Mouse (Mus musculus) neural tube, embryonic 13.5 days (tissue): ENCODE measurements around the gene Scaf4. TPM values are rescaled to one million over a fixed set of nuclear protein-coding genes. Genes with fewer than 3 reads are reported as not detected.

ENCODE experiments used
- ATAC-seq: fragments of 200-750 bp; cut with Nextera tagmentation; 2 replicates; pipeline ENCODE4 v1.8.0; 2017; ENCODE audit warnings: low read depth, mild to moderate bottlenecking, moderate TSS enrichment, moderate library complexity
- H3K27ac ChIP-seq: fragments of 300-500 bp; sonication (generic); replicated peaks from 2 replicates; pipeline ENCODE4 v1.5.1; 2015; ENCODE audit warnings: moderate library complexity, mild to moderate bottlenecking, inconsistent platforms
- H3K27me3 ChIP-seq: fragments of 300-500 bp; sonication (generic); 2 replicates; pipeline ENCODE4 v1.6.1; 2015; ENCODE audit warnings: mild to moderate bottlenecking, inconsistent platforms
- H3K36me3 ChIP-seq: fragments of 300-500 bp; sonication (generic); 2 replicates; pipeline ENCODE4 v1.6.1; 2015; ENCODE audit warnings: mild to moderate bottlenecking, inconsistent platforms
- H3K4me1 ChIP-seq: fragments of 300-500 bp; sonication (generic); replicated peaks from 2 replicates; pipeline ENCODE4 v1.6.1; 2015; ENCODE audit warnings: inconsistent platforms
- H3K4me2 ChIP-seq: fragments of 300-500 bp; sonication (generic); 2 replicates; pipeline ENCODE4 v1.6.1; 2015; ENCODE audit warnings: inconsistent platforms, mild to moderate bottlenecking, moderate library complexity
- H3K4me3 ChIP-seq: fragments of 300-500 bp; sonication (generic); 2 replicates; pipeline ENCODE4 v1.5.1; 2015; ENCODE audit warnings: mild to moderate bottlenecking, inconsistent platforms
- H3K9ac ChIP-seq: fragments of 300-500 bp; sonication (generic); 2 replicates; pipeline ENCODE4 v1.6.1; 2015; ENCODE audit warnings: moderate library complexity, mild to moderate bottlenecking, inconsistent platforms
- H3K9me3 ChIP-seq: fragments of 300-500 bp; sonication (generic); 2 replicates; pipeline ENCODE4 v1.6.1; 2016; ENCODE audit warnings: inconsistent platforms
- WGBS: fragments of 180-500 bp; shearing (Covaris S2); methylation state at CpG from one replicate; pipeline ENCODE4 v1.1.7; 2015; 5-methylcytosine and 5-hydroxymethylcytosine counted together
- polyA plus RNA-seq: library from polyadenylated mRNA; unstranded; fragments of >200 nt; fragmentation: Nextera tagmentation; extraction: Ambion mirVana; gene quantifications from 2 replicates; pipeline ENCODE4 v1.2.1, GENCODE M21; 2015

Scaf4 gene
- polyA plus RNA-seq: 26.4 and 30.3 TPM in 2 replicates

DNA sequence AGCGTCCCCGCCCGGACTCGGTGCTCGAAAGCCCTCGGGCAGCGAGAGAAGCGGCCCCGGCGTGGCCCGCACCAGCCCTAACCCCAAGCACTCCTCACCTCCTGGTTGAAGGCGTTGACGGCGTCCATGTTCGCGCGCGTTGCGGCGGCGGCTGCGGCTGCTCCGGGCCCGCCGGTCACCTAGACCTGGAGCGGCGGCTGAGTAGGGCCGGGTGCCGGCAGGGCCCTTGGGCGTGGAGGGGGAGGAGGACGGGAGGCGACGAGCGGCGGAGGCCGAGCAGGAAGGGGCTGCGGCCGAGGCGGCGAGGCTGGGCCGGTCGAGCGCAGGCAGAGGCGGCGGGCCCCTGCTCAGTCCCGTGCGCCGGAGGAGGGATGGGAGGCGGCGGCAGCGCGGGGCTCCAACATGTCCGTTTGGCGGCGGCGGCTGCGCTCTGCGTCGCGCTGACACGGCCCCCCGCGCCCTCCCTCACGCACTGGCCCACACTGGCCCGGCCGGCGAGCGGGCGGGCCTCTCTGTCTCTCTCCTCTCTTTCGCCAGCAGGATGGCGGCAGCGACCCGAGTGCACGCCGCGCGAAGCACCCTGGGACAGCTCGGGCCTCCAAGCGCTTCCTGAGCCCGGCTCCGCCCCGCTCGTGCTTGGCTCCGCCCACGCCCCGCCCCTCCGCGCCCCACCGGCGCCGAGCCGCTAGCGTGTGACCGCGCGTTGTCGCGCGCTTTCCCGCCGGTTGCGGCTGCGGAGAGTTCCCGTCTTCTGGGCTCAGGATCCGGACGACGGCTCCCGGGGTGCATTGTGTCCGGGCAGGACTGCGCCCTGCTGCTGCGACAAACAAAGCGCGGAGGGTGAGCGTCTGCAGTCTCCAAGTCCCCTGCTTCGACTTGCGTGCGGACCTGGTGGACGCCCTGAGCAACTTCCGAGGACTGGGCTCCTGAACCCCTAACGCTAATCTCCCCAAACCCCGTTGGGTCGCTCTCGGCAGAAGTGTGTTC, at the start of gene Scaf4:
Gene Scaf4 (minus strand): TSS at position 599 of the 987 bp plus-strand sequence.
- H3K4me2 ChIP-seq: peak within 1 kb of the TSS; percentile 97
- H3K27ac ChIP-seq: peak within 1 kb of the TSS; percentile 95
- no peaks in the 10 kb centered on the region for H3K27me3 ChIP-seq
- peak within 1 kb of the TSS; percentile 95 for H3K9ac ChIP-seq
- under 1% methylated on average over 83 of the region's 123 CpGs for WGBS
- peak within 1 kb of the TSS; percentile 96 for H3K4me3 ChIP-seq
- peak; percentile 99 for ATAC-seq
- no peaks in the 10 kb centered on the region for H3K36me3 ChIP-seq
- H3K4me1 ChIP-seq: peaks cover 46% of the 10 kb centered on the region
- no peaks in the 10 kb centered on the region for H3K9me3 ChIP-seq

DNA sequence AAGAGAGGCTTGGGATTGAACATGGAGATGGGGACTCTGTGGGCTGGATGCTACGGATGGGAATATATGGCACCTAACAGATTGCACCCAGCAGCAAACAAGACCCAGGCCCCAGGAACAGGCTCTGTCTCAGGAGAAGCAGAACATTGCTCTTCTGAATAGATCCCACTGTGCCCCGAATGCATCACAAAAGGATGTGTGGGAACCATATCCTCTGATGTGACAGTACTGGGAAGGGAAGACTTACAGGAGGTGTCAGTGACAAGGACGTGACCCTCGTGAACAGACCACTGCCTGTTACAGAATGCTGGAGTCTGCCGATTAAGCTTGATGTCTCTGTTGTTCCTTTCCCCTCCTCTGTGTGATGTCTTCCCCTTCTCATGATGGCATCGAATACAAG, 48.2 kb upstream of the Scaf4 start:
- Histone ChIP-seq H3K4me3 (no peak overlapping the region), H3K27me3 (no peaks in the 10 kb centered on the region), H3K9me3 (no peaks in the 10 kb centered on the region), H3K4me1 (no peaks in the 10 kb centered on the region), H3K4me2 (no peak overlapping the region), H3K36me3 (no peaks in the 10 kb centered on the region), H3K9ac (no peak overlapping the region), H3K27ac (no peak overlapping the region)
- no peak for ATAC-seq
- WGBS: 60% methylated on average over 6 of the region's 6 CpGs

DNA sequence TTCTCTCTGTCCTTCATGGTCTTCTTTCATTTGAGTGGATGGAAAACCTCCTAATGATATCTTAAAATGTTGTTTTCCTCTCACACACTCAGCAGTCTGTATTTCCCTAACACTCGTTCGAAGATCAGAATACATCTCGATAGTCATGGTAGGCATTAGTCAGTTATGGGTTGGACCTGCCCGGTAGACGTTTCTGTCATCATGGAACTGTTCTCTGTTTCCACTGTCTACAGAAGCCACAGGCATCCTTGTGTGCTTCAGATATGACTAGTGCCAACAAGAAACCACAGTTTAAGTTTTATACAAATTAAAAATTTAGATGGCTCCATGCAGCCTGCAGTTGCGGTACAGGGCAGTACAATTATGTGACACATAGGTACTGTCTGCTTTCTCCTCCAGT, 46.7 kb upstream of the Scaf4 start:
- Histone ChIP-seq H3K4me1 (no peaks in the 10 kb centered on the region), H3K36me3 (no peaks in the 10 kb centered on the region), H3K4me2 (no peak overlapping the region), H3K27me3 (no peaks in the 10 kb centered on the region), H3K9me3 (no peaks in the 10 kb centered on the region), H3K27ac (no peak overlapping the region), H3K9ac (no peak overlapping the region), H3K4me3 (no peak overlapping the region)
- WGBS: 95% methylated on average over 6 of the region's 6 CpGs
- ATAC-seq: no peak

DNA sequence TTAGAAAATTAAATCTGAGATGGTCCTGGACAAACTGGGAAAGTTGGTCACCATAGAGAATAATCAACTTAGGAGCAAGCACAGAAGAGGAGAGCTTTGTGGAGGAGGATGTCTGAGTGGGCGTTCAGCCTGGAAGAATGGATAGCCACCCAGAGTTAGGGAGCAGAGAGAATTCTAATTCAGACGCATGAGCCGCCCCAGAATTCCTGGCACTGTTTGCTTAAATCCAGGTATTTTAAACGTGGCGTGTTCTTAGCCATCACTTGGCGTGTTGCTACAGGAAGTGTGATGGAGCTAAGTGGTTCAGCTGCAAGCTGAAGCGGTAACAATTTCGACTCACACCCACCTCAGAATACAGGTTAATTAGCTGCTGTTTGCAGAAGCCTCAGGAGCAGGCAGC, 45.2 kb upstream of the Scaf4 start:
- Histone ChIP-seq H3K9me3 (no peaks in the 10 kb centered on the region), H3K9ac (no peak overlapping the region), H3K27me3 (no peaks in the 10 kb centered on the region), H3K4me2 (no peak overlapping the region), H3K27ac (no peak overlapping the region), H3K36me3 (no peaks in the 10 kb centered on the region), H3K4me1 (no peaks in the 10 kb centered on the region), H3K4me3 (no peak overlapping the region)
- ATAC-seq: no peak
- WGBS: 91% methylated on average over 8 of the region's 8 CpGs

GRCm38 (mm10) chr16:90322850-90323528, 38.7 kb upstream of the Scaf4 start:
- H3K9me3 ChIP-seq: no peaks in the 10 kb centered on the region
- H3K4me1 ChIP-seq: no peaks in the 10 kb centered on the region
- no peak overlapping the region for H3K4me3 ChIP-seq
- no peak overlapping the region for H3K9ac ChIP-seq
- 35% methylated on average over 8 of the region's 8 CpGs for WGBS
- H3K4me2 ChIP-seq: no peak overlapping the region
- no peaks in the 10 kb centered on the region for H3K27me3 ChIP-seq
- H3K27ac ChIP-seq: no peak overlapping the region
- no peaks in the 10 kb centered on the region for H3K36me3 ChIP-seq
- ATAC-seq: peak; percentile 85

- Histone ChIP-seq H3K9me3 (no peaks in the 10 kb centered on the region), H3K4me3 (no peak overlapping the region), H3K9ac (no peak overlapping the region), H3K27ac (no peak overlapping the region), H3K36me3 (no peaks in the 10 kb centered on the region), H3K27me3 (no peaks in the 10 kb centered on the region), H3K4me2 (no peak overlapping the region), H3K4me1 (no peaks in the 10 kb centered on the region)
- WGBS: 76% methylated on average over 7 of the region's 7 CpGs
- no peak for ATAC-seq
Measured at GRCm38 (mm10) chr16:90319321-90319720, 35.0 kb upstream of the Scaf4 start.

DNA sequence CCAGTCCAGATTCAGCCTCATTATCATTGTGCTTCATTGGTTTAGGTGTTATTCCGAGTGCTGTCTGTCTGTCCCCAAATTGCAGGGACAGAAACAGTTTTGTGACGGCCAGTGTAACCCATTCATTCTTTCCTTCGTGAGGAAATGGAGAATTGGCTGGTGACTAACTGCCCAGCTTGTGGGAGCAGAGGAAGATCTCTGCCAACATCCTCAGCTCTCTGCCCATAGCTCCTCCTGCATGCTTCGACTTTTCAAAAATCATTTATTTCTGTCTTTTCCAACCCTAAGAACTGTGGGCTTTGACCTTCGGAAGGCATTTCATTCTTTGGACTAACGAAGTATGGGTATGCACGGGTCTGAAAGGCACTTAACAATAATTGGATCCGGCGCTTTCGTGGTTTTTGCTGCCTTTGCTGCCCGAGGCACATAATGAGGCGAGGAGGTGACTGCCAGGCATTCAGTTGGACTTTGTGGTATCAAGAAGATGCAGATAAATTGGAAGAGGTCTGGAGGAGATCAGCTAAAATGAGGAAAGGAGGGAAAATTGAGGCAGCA, 34.1 kb upstream of the Scaf4 start:
- WGBS: 68% methylated on average over 12 of the region's 12 CpGs
- Histone ChIP-seq H3K27ac (no peak overlapping the region), H3K4me3 (no peak overlapping the region)

DNA sequence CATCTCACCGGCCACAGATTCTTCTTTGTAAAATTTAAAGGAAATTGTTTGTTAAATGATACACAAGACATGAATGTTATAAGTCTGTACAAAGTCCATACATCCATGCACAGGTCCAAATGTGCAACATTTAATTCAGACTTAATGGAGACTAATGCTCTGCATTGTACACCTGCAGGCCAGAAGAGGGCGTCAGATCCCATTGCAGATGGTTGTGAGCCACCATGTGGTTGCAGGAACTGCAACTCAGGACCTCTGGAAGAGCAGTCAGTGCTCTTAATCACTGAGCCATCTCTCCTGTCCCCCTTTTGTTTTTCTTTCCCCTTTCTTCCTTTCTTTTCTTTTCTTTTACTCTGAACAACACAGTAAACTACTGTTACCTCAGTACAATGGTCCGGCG, 33.5 kb upstream of the Scaf4 start:
- Histone ChIP-seq H3K9me3 (no peaks in the 10 kb centered on the region), H3K36me3 (no peaks in the 10 kb centered on the region), H3K4me1 (no peaks in the 10 kb centered on the region), H3K27ac (no peak overlapping the region), H3K4me2 (no peak overlapping the region), H3K9ac (no peak overlapping the region), H3K27me3 (no peaks in the 10 kb centered on the region), H3K4me3 (no peak overlapping the region)
- no peak for ATAC-seq
- WGBS: 78% methylated on average over 4 of the region's 4 CpGs

More for the DNA sequence above, 34.1 kb upstream of the Scaf4 start:
- Histone ChIP-seq H3K27me3 (no peaks in the 10 kb centered on the region), H3K9ac (no peak overlapping the region), H3K4me2 (no peak overlapping the region), H3K4me1 (no peaks in the 10 kb centered on the region), H3K9me3 (no peaks in the 10 kb centered on the region), H3K36me3 (no peaks in the 10 kb centered on the region)
- no peak for ATAC-seq

- no peaks in the 10 kb centered on the region for H3K36me3 ChIP-seq
- no peaks in the 10 kb centered on the region for H3K9me3 ChIP-seq
- H3K9ac ChIP-seq: no peak overlapping the region
- no peak overlapping the region for H3K4me2 ChIP-seq
- H3K4me3 ChIP-seq: no peak overlapping the region
- H3K4me1 ChIP-seq: no peaks in the 10 kb centered on the region
- H3K27me3 ChIP-seq: no peaks in the 10 kb centered on the region
- ATAC-seq: no peak
- no peak overlapping the region for H3K27ac ChIP-seq
- 89% methylated on average over 4 of the region's 4 CpGs for WGBS
Measured at GRCm38 (mm10) chr16:90315881-90316280, 31.6 kb upstream of the Scaf4 start.

DNA sequence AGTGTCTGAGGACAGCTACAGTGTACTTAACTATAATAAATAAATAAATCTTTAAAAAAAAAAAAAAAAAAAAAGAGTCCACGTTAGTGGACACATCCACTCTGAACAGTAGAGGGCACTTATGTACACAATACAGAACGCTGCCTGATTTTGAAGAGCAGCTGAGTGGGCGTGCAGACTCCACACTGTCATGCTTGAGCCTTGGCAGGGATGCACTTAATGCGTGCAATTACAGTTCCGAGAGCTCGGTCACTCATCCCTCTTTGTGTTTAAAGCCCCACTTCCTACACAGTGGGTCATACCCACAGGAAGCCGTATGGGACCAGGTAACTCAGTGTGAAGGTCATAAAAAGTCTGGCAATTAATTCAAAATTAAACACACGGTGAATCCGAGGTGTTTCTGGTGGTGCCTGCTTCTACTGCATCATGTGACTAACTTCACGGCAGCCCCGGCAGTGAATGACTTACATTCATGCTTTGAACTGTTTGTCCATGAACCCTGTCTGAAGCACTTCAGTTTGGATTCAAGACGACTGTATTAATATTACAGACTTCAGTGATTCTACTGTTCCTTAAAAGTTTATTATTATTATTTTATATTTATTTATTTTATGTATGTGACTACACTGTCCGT, 28.3 kb upstream of the Scaf4 start:
- Histone ChIP-seq H3K4me3 (no peak overlapping the region), H3K9me3 (no peaks in the 10 kb centered on the region), H3K27ac (no peak overlapping the region), H3K9ac (no peak overlapping the region), H3K27me3 (no peaks in the 10 kb centered on the region), H3K36me3 (no peaks in the 10 kb centered on the region), H3K4me1 (no peaks in the 10 kb centered on the region), H3K4me2 (no peak overlapping the region)
- WGBS: 72% methylated on average over 13 of the region's 13 CpGs
- ATAC-seq: no peak

DNA sequence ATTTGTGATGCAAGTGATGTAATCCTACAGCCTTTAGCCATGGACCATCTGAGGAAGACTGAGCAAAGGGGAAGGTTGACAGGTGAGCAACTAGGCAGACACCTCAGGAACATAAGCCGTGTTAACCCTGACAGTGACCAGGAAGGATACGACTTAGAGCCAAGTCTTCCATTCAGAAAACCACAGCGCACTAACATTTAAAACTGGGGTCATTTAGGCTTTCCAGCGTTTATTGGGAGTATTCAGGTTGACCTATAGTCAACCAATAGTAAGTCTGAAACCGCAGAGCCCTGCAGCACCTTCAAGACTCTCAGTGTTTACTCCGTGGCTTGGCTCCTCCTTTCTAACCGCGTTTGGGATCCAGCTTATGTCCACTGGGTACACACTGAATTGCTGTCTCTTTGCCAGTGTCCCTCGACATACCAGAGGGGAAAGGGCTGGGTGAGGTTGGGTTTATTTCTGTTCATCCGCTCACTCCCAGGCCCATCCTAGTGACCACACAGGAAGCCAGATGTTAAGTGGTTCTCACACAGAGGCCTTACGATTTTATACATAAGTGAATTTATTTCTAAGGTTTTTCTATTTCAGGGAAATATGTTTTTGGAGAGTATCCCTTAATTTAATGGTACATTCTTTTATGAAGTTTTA, 26.3 kb upstream of the Scaf4 start:
- Histone ChIP-seq H3K4me1 (no peaks in the 10 kb centered on the region), H3K4me3 (no peak overlapping the region), H3K4me2 (no peak overlapping the region), H3K9me3 (no peaks in the 10 kb centered on the region), H3K27me3 (no peaks in the 10 kb centered on the region), H3K9ac (no peak overlapping the region), H3K36me3 (no peaks in the 10 kb centered on the region), H3K27ac (no peak overlapping the region)
- no peak for ATAC-seq
- 81% methylated on average over 11 of the region's 11 CpGs for WGBS
